11 mouse cellular contexts compared by ENCODE assay signal in genomic region chr15:40113888-40114576, GRCm38 (mm10). TPM values are rescaled to one million over a fixed set of nuclear protein-coding genes. Genes with fewer than 3 reads are reported as not detected.
DNase-seq lines count a peak whose midpoint lies in the region; ATAC-seq and TF ChIP-seq lines count a peak whose summit lies in the region.
"Had no signal": no experiment of that assay in that cellular context is flagged by ENCODE, and none has a peak within 500 bp of the region (broad histone marks: within the 10 kb centered on the region; RNA-seq: fewer than 3 reads in every experiment).

No protein-coding gene starts in this region.

- H3K27me3 ChIP-seq in heart, embryonic 10.5 days (ENCODE audit: insufficient read depth, poor library complexity, severe bottlenecking): no peaks in the 10 kb centered on the region
- H3K27me3 ChIP-seq in lung, postnatal 0 days (replicated peaks; ENCODE audit: insufficient read depth, low read length): no peaks in the 10 kb centered on the region
- H3K27me3 ChIP-seq in hindbrain, embryonic 12.5 days: no peaks in the 10 kb centered on the region
- no peaks in the 10 kb centered on the region for H3K27me3 ChIP-seq in midbrain, postnatal 0 days (ENCODE audit: insufficient read depth, low read length)

- no peak overlapping the region for H3K27ac ChIP-seq in heart, embryonic 10.5 days
- no peak overlapping the region for H3K27ac ChIP-seq in lung, postnatal 0 days (ENCODE audit: low read length)
- peak overlapping the region; percentile 41; the same call in 1 of the 2 replicates for H3K27ac ChIP-seq in hindbrain, embryonic 12.5 days
- no peak overlapping the region for H3K27ac ChIP-seq in midbrain, postnatal 0 days (ENCODE audit: low read depth, low read length)

- no peak for TF ChIP-seq EP300 in lung, postnatal 0 days (IDR thresholded peaks at IDR 0.05)

- peaks cover 13% of the 10 kb centered on the region for H3K4me1 ChIP-seq in heart, embryonic 10.5 days
- H3K4me1 ChIP-seq in lung, postnatal 0 days (ENCODE audit: insufficient read depth, low read depth, low read length): no peaks in the 10 kb centered on the region
- H3K4me1 ChIP-seq in hindbrain, embryonic 12.5 days: peaks cover 15% of the 10 kb centered on the region
- peaks cover 5% of the 10 kb centered on the region; the same call in 1 of the 2 replicates for H3K4me1 ChIP-seq in midbrain, postnatal 0 days (ENCODE audit: insufficient read depth, low read length)

- no peak overlapping the region for H3K9ac ChIP-seq in lung, postnatal 0 days (replicated peaks; ENCODE audit: low read depth)
- 0 out of 2 replicates have a peak overlapping the region, but pooled peaks have one; percentile 27 for H3K9ac ChIP-seq in hindbrain, embryonic 12.5 days
- no peak overlapping the region for H3K9ac ChIP-seq in midbrain, postnatal 0 days (replicated peaks; ENCODE audit: low read length, poor library complexity, severe bottlenecking)

- TF ChIP-seq CTCF in lung, postnatal 0 days (IDR thresholded peaks at IDR 0.05): no peak
- no peak for TF ChIP-seq CTCF in midbrain, postnatal 0 days (IDR thresholded peaks at IDR 0.05)

- peak overlapping the region; percentile 42; the same call in 1 of the 2 replicates for H3K4me3 ChIP-seq in heart, embryonic 10.5 days
- no peak overlapping the region for H3K4me3 ChIP-seq in lung, postnatal 0 days (ENCODE audit: low read depth, low read length)
- 0 out of 2 replicates have a peak overlapping the region, but pooled peaks have one; percentile 3 for H3K4me3 ChIP-seq in hindbrain, embryonic 12.5 days
- H3K4me3 ChIP-seq in midbrain, postnatal 0 days (ENCODE audit: low read depth, low read length): no peak overlapping the region; the same call in 1 of the 2 replicates

- 0 out of 2 replicates have a peak overlapping the region, but pooled peaks have one; percentile 17 for H3K4me2 ChIP-seq in lung, postnatal 0 days (replicated peaks; ENCODE audit: low read depth, low read length)
- peak overlapping the region; percentile 45 for H3K4me2 ChIP-seq in hindbrain, embryonic 12.5 days (replicated peaks)
- H3K4me2 ChIP-seq in midbrain, postnatal 0 days (ENCODE audit: low read depth, low read length, poor library complexity, severe bottlenecking): peak overlapping the region; percentile 41

- WGBS in heart, embryonic 10.5 days: 24% methylated on average over 17 of the region's 18 CpGs
- WGBS in lung, postnatal 0 days: 43% methylated on average over 17 of the region's 18 CpGs
- WGBS in hindbrain, embryonic 12.5 days: 27% methylated on average over 15 of the region's 18 CpGs
- WGBS in midbrain, postnatal 0 days: 16% methylated on average over 14 of the region's 18 CpGs

- no peaks in the 10 kb centered on the region for H3K36me3 ChIP-seq in heart, embryonic 10.5 days
- no peaks in the 10 kb centered on the region for H3K36me3 ChIP-seq in lung, postnatal 0 days (ENCODE audit: insufficient read depth, low read length)
- no peaks in the 10 kb centered on the region for H3K36me3 ChIP-seq in hindbrain, embryonic 12.5 days
- H3K36me3 ChIP-seq in midbrain, postnatal 0 days (ENCODE audit: insufficient read depth, low read length): no peaks in the 10 kb centered on the region

- H3K9me3 ChIP-seq in heart, embryonic 10.5 days: no peaks in the 10 kb centered on the region
- no peaks in the 10 kb centered on the region for H3K9me3 ChIP-seq in lung, postnatal 0 days (ENCODE audit: low read length)
- H3K9me3 ChIP-seq in hindbrain, embryonic 12.5 days (replicated peaks): no peaks in the 10 kb centered on the region
- no peaks in the 10 kb centered on the region for H3K9me3 ChIP-seq in midbrain, postnatal 0 days (ENCODE audit: low read length)

- ATAC-seq in lung, postnatal 0 days: no peak
- peak; percentile 68 for ATAC-seq in hindbrain, embryonic 12.5 days (ENCODE audit: low FRiP score)
- no peak; the same call in 1 of the 2 replicates for ATAC-seq in midbrain, postnatal 0 days (ENCODE audit: low FRiP score)

- DNase-seq in heart, embryonic 10.5 days (ENCODE audit: low spot score): no peak
- no peak for DNase-seq in heart, postnatal 4 days
- no peak for DNase-seq in lung, postnatal 0 days (ENCODE audit: low spot score)
- no peak for DNase-seq in lung, postnatal 25 days (ENCODE audit: low spot score)
- no peak for DNase-seq in midbrain, postnatal 0 days (ENCODE audit: low spot score)
- DNase-seq in thymus, postnatal 10 days (ENCODE audit: low spot score in 2 of 2): no peak
- no peak for DNase-seq in right cerebral cortex, postnatal 25 days

RNA-seq across cellular contexts. Expression of gene 9330182O14Rik, which starts 20.1 kb away (rescaled TPM):
- polyA plus RNA-seq in heart, embryonic 10.5 days (2016; fragmentation: Nextera tagmentation; extraction: Ambion mirVana): not detected in 2 replicates
- total RNA-seq in heart, postnatal 4 days (2021): not detected
- polyA plus RNA-seq in lung, postnatal 0 days (2015; fragmentation: Nextera tagmentation; extraction: Ambion mirVana): not detected in 2 replicates
- not detected in 2 replicates for polyA plus RNA-seq in hindbrain, embryonic 12.5 days (2016; fragmentation: Nextera tagmentation; extraction: Ambion mirVana)
- total RNA-seq in midbrain, postnatal 0 days (2014; rRNA removed): not detected in 2 replicates
- polyA plus RNA-seq in midbrain, postnatal 0 days (2015; fragmentation: Nextera tagmentation; extraction: Ambion mirVana): not detected in 2 replicates
- total RNA-seq: granulocyte monocyte progenitor cell, adult 5-6 weeks; layer of hippocampus, postnatal 36 days had no signal
- polyA plus RNA-seq: cortical plate, adult 2 months had no signal

Comparison
In these comparisons a context has a peak if more than half of its experiments do, and no peak if none do; other contexts are left out.
1. H3K4me3 ChIP-seq: peak in heart, embryonic 10.5 days (single experiment) and hindbrain, embryonic 12.5 days (single experiment); none in lung, postnatal 0 days (single experiment) and midbrain, postnatal 0 days (single experiment).
2. Peak in every context shown above with its lines, with median percentiles within 50 percentile points of each other: H3K4me2 ChIP-seq.